Comparison of ENCODE assay signal across 7 mouse cellular contexts in the genomic region with DNA sequence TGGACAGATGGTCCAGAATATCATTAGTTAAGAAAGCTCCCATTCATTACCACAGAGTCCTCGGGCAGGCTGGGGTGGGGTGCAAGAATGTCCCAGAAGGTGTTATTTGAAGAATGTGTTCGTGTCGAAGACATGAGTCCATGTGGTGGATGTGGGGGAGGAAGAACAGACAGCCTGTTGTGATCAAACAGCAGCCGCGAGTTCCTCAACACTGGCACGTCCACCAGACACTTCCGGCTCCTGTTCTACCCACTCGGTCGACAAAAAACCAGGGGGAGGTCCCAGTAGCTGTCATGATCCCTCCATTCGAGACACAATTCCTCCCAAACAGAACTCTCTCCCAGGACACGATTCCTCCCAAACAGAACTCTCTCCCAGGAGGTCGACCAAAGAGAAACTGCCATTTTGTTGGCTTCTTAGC.
A peak's percentile ranks its signal among the peaks of the same experiment; 100 is the strongest.
DNase-seq lines count a peak whose midpoint lies in the region; ATAC-seq and TF ChIP-seq lines count a peak whose summit lies in the region.

No protein-coding gene starts in this region.

- H3K4me2 ChIP-seq in intestine, embryonic 15.5 days (replicated peaks) = peak overlapping the region; percentile 50

- H3K4me1 ChIP-seq in testis, adult 2 months (ENCODE audit: control insufficient read depth, insufficient read depth, low read length) = no peaks in the 10 kb centered on the region; the same call in 1 of the 2 replicates
- peaks cover 29% of the 10 kb centered on the region for H3K4me1 ChIP-seq in intestine, embryonic 15.5 days (replicated peaks)
- H3K4me1 ChIP-seq in lung, adult 2 months (ENCODE audit: control insufficient read depth, insufficient read depth, low read length) = no peaks in the 10 kb centered on the region

- H3K27me3 ChIP-seq in testis, adult 2 months (ENCODE audit: control insufficient read depth, insufficient read depth, low read length) = no peaks in the 10 kb centered on the region
- no peaks in the 10 kb centered on the region for H3K27me3 ChIP-seq in intestine, embryonic 15.5 days (replicated peaks)

- no peaks in the 10 kb centered on the region for H3K9me3 ChIP-seq in intestine, embryonic 15.5 days

- no peak for DNase-seq in testis, postnatal 10 days (ENCODE audit: low spot score)
- DNase-seq in frontal cortex, adult 2 months (ENCODE audit: extremely low spot score in 1 of 2, low spot score in 1 of 2) = peak; percentile 61 to 72
- DNase-seq in lung, adult 2 months = no peak
- DNase-seq in right cerebral cortex, postnatal 36 days (ENCODE audit: low spot score in 2 of 2) = peak; percentile 60 to 78
- DNase-seq in retina, embryonic 14.5 days (ENCODE audit: low spot score) = no peak

- ATAC-seq in intestine, embryonic 15.5 days = 0 out of 2 replicates have a peak, but pooled peaks have one; percentile 15

- 11% methylated on average over 12 of the region's 12 CpGs for WGBS in intestine, embryonic 15.5 days
- 13% methylated on average over 12 of the region's 12 CpGs for WGBS in lung, adult 2 months

- no peak for TF ChIP-seq POLR2A in testis, adult 2 months (IDR thresholded peaks at IDR 0.05; ENCODE audit: control insufficient read depth, low read depth, low read length)
- no peak for TF ChIP-seq POLR2A in lung, adult 2 months (IDR thresholded peaks at IDR 0.05; ENCODE audit: borderline replicate concordance, extremely low read depth, low read depth, low read length)

- H3K9ac ChIP-seq in intestine, embryonic 15.5 days = no peak overlapping the region

- H3K27ac ChIP-seq in testis, adult 2 months (ENCODE audit: control insufficient read depth, insufficient read depth, low read depth, low read length) = no peak overlapping the region
- peak overlapping the region; percentile 14 for H3K27ac ChIP-seq in intestine, embryonic 15.5 days

- no peaks in the 10 kb centered on the region for H3K36me3 ChIP-seq in testis, adult 2 months (ENCODE audit: control insufficient read depth, insufficient read depth, low read length)
- H3K36me3 ChIP-seq in intestine, embryonic 15.5 days = no peaks in the 10 kb centered on the region

- peak overlapping the region; percentile 45 for H3K4me3 ChIP-seq in testis, adult 2 months (ENCODE audit: control insufficient read depth, low read depth, low read length)
- peak overlapping the region; percentile 15 for H3K4me3 ChIP-seq in intestine, embryonic 15.5 days (replicated peaks)
- H3K4me3 ChIP-seq in lung, adult 2 months (replicated peaks; ENCODE audit: extremely low read depth, low read depth, low read length) = peak overlapping the region; percentile 60

- TF ChIP-seq CTCF in testis, adult 2 months (IDR thresholded peaks at IDR 0.05; ENCODE audit: control insufficient read depth, insufficient read depth, insufficient replicate concordance, low read depth, low read length) = no peak
- no peak for TF ChIP-seq CTCF in lung, adult 2 months (IDR thresholded peaks at IDR 0.05; ENCODE audit: insufficient read depth, low read length)

Comparison
In these comparisons a context has a peak if more than half of its experiments do, and no peak if none do; other contexts are left out.
1. DNase-seq: peak in frontal cortex, adult 2 months (2 of 2) and right cerebral cortex, postnatal 36 days (2 of 2); none in testis, postnatal 10 days (single experiment), lung, adult 2 months (single experiment) and retina, embryonic 14.5 days (single experiment).
2. Peak in every context shown above with its lines, with median percentiles within 50 percentile points of each other: H3K4me3 ChIP-seq.